Mouse (Mus musculus) forebrain, embryonic 15.5 days (tissue): ENCODE data around the gene Arpc2. TPM values are rescaled to one million over a fixed set of nuclear protein-coding genes. Genes with fewer than 3 reads are reported as not detected.

Experiments used
- ATAC-seq: fragments of 200-750 bp; cut with Nextera tagmentation; replicated peaks from 2 replicates; pipeline ENCODE4 v1.8.0; 2017; ENCODE audit warnings: mild to moderate bottlenecking, moderate TSS enrichment, moderate library complexity
- H3K27ac ChIP-seq: fragments of 300-500 bp; sonication (generic); replicated peaks from 2 replicates; pipeline ENCODE4 v1.5.1; 2015; ENCODE audit warnings: mild to moderate bottlenecking, inconsistent platforms
- H3K27me3 ChIP-seq: fragments of 300-500 bp; sonication (generic); 2 replicates; pipeline ENCODE4 v1.6.1; 2015; ENCODE audit warnings: inconsistent platforms
- H3K36me3 ChIP-seq: fragments of 300-500 bp; sonication (generic); 2 replicates; pipeline ENCODE4 v1.6.1; 2015; ENCODE audit warnings: mild to moderate bottlenecking, inconsistent platforms
- H3K4me1 ChIP-seq: fragments of 300-500 bp; sonication (generic); 2 replicates; pipeline ENCODE4 v1.6.1; 2015; ENCODE audit warnings: inconsistent platforms
- H3K4me2 ChIP-seq: fragments of 300-500 bp; sonication (generic); replicated peaks from 2 replicates; pipeline ENCODE4 v1.6.1; 2015; ENCODE audit warnings: mild to moderate bottlenecking, inconsistent platforms
- H3K4me3 ChIP-seq: fragments of 300-500 bp; sonication (generic); 2 replicates; pipeline ENCODE4 v1.5.1; 2015; ENCODE audit warnings: mild to moderate bottlenecking, inconsistent platforms
- H3K9ac ChIP-seq: fragments of 300-500 bp; sonication (generic); replicated peaks from 2 replicates; pipeline ENCODE4 v1.6.1; 2015; ENCODE audit warnings: mild to moderate bottlenecking, inconsistent platforms
- H3K9me3 ChIP-seq: fragments of 300-500 bp; sonication (generic); 2 replicates; pipeline ENCODE4 v1.6.1; 2016; ENCODE audit warnings: inconsistent platforms
- WGBS: fragments of 180-500 bp; shearing (Covaris S2); methylation state at CpG from one replicate; pipeline ENCODE4 v1.1.7; 2015; ENCODE audit warnings: mixed read lengths; 5-methylcytosine and 5-hydroxymethylcytosine counted together
- polyA plus RNA-seq: library from polyadenylated mRNA; unstranded; fragments of >200 nt; fragmentation: Nextera tagmentation; extraction: Ambion mirVana; gene quantifications from 2 replicates; pipeline ENCODE4 v1.2.1, GENCODE M21; 2015

Arpc2 gene
- 403 and 418 TPM in 2 replicates for polyA plus RNA-seq

GRCm38 (mm10) chr1:74235938-74236589 lies at the start of gene Arpc2:
Gene Arpc2, plus strand, starts transcription at chr1:74236084.
- Histone ChIP-seq H3K9me3 (no peaks in the 10 kb centered on the region), H3K36me3 (no peaks in the 10 kb centered on the region), H3K4me1 (peaks cover 38% of the 10 kb centered on the region), H3K4me2 (peak within 1 kb of the TSS; percentile 88), H3K4me3 (peak within 1 kb of the TSS; percentile 80), H3K27me3 (no peaks in the 10 kb centered on the region), H3K9ac (peak within 1 kb of the TSS; percentile 74), H3K27ac (peak within 1 kb of the TSS; percentile 88)
- 2% methylated on average over 42 of the region's 55 CpGs for WGBS
- peak; percentile 94 for ATAC-seq

GRCm38 (mm10) chr1:74190471-74190870 lies 45.4 kb upstream of the Arpc2 start:
- 93% methylated on average over 7 of the region's 7 CpGs for WGBS
- Histone ChIP-seq H3K4me1 (no peaks in the 10 kb centered on the region), H3K4me2 (no peak overlapping the region), H3K27me3 (no peaks in the 10 kb centered on the region), H3K9me3 (no peaks in the 10 kb centered on the region), H3K36me3 (no peaks in the 10 kb centered on the region), H3K4me3 (no peak overlapping the region), H3K9ac (no peak overlapping the region), H3K27ac (no peak overlapping the region)
- no peak for ATAC-seq

DNA sequence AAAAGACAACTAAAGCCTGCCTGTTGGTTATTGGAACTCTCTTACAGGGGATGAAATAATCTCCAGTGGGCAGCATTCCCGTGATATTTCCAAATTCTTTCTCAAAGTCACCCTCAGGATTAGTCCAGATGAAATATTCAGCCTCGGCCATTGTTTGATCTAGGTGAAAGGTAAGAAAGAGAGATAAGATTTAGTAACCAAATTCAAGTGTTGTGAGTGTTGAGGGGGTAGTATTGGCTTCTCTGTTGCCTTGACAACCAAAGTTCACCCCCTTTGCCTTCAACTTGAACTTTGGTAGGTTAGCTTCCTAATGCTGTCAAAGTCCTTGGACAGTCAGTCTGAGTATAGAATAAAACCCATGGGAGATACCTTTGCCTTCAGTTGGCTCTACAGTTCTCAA lies 43.2 kb upstream of the Arpc2 start:
- 87% methylated on average over 2 of the region's 2 CpGs for WGBS

GRCm38 (mm10) chr1:74194445-74194844 lies 41.4 kb upstream of the Arpc2 start, which contains the start of gene Cxcr1:
Gene Cxcr1, minus strand, starts transcription at chr1:74194631.
- 72% methylated on average over 8 of the region's 8 CpGs for WGBS
- Histone ChIP-seq H3K9me3 (no peaks in the 10 kb centered on the region), H3K27ac (no peak within 1 kb of the TSS), H3K36me3 (no peaks in the 10 kb centered on the region), H3K4me1 (no peaks in the 10 kb centered on the region), H3K4me2 (no peak within 1 kb of the TSS), H3K9ac (no peak within 1 kb of the TSS), H3K4me3 (no peak within 1 kb of the TSS), H3K27me3 (no peaks in the 10 kb centered on the region)
- no peak for ATAC-seq

More for the DNA sequence above, 43.2 kb upstream of the Arpc2 start:
- no peaks in the 10 kb centered on the region for H3K27me3 ChIP-seq
- no peak overlapping the region for H3K9ac ChIP-seq
- H3K4me3 ChIP-seq, result no peak overlapping the region
- H3K27ac ChIP-seq, result no peak overlapping the region
- no peaks in the 10 kb centered on the region for H3K36me3 ChIP-seq
- H3K4me1 ChIP-seq, result no peaks in the 10 kb centered on the region
- H3K9me3 ChIP-seq, result no peaks in the 10 kb centered on the region
- no peak overlapping the region for H3K4me2 ChIP-seq
- ATAC-seq, result no peak

DNA sequence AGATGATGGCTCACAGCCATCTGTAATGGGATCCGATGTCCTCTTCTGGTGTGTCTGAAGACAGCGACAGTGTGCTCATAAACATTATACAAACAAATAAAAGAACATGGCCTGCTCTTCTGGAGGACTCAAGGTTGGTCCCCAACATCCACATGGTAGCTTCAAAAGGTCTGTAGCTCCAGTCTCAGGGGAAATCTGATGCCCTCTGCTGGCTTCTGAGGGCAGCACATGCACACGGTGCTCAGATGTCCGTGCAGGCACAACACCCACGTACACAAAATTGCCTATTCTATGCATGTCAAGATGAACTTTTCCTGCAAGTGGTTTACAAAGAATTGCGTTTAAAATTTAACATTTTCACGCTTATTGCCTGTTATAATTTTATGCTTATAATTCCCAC lies 39.9 kb upstream of the Arpc2 start:
- WGBS, result 52% methylated on average over 7 of the region's 7 CpGs
- H3K36me3 ChIP-seq, result no peaks in the 10 kb centered on the region

GRCm38 (mm10) chr1:74196621-74197419 lies 39.1 kb upstream of the Arpc2 start:
- Histone ChIP-seq H3K27me3 (no peaks in the 10 kb centered on the region), H3K4me3 (no peak overlapping the region), H3K4me2 (no peak overlapping the region), H3K9ac (no peak overlapping the region), H3K27ac (no peak overlapping the region), H3K4me1 (no peaks in the 10 kb centered on the region), H3K9me3 (no peaks in the 10 kb centered on the region), H3K36me3 (no peaks in the 10 kb centered on the region)
- WGBS, result 83% methylated on average over 17 of the region's 17 CpGs
- no peak for ATAC-seq

More for the DNA sequence above, 39.9 kb upstream of the Arpc2 start:
- Histone ChIP-seq H3K9ac (no peak overlapping the region), H3K27ac (no peak overlapping the region), H3K4me2 (no peak overlapping the region), H3K9me3 (no peaks in the 10 kb centered on the region), H3K4me1 (no peaks in the 10 kb centered on the region), H3K4me3 (no peak overlapping the region), H3K27me3 (no peaks in the 10 kb centered on the region)
- no peak for ATAC-seq

DNA sequence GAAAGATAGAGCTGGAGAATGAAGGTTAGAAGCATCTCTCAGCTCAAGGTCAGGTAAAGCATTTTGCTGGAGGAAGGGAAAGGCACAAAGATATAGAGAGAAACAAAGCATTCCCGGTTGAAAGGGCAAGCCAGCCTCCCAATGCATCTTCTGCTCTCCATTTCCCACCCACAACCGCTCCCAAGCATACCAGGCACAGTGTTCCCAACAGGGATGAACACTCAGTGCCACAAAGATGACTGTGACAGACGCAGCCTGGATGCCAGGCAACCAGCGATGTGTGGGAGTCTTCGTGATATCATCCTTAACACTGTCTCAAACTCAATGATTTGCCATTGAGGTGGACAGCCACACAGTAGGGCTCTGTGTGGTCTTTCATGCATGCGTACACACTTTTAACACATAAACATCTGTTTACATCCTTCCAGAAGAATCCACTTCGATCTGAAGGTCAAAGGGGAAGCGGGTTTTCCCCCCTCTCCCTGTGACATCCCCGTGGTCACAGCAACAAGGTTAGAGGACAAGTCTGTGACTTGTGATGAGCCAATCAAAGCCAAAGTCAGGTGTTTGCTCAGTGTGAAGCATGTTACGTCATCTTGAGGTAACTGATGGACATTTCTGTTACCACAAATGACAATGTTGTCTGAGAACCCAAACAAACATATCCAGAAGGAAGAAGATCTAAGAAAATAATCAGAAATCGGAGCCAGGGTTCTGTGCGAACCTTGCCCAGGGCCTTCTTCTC lies 38.0 kb upstream of the Arpc2 start:
- H3K4me2 ChIP-seq, result no peak overlapping the region
- H3K36me3 ChIP-seq, result no peaks in the 10 kb centered on the region
- H3K4me3 ChIP-seq, result no peak overlapping the region
- H3K4me1 ChIP-seq, result no peaks in the 10 kb centered on the region
- ATAC-seq, result no peak
- no peak overlapping the region for H3K27ac ChIP-seq
- H3K9ac ChIP-seq, result no peak overlapping the region
- 86% methylated on average over 12 of the region's 12 CpGs for WGBS
- H3K27me3 ChIP-seq, result no peaks in the 10 kb centered on the region
- no peaks in the 10 kb centered on the region for H3K9me3 ChIP-seq

DNA sequence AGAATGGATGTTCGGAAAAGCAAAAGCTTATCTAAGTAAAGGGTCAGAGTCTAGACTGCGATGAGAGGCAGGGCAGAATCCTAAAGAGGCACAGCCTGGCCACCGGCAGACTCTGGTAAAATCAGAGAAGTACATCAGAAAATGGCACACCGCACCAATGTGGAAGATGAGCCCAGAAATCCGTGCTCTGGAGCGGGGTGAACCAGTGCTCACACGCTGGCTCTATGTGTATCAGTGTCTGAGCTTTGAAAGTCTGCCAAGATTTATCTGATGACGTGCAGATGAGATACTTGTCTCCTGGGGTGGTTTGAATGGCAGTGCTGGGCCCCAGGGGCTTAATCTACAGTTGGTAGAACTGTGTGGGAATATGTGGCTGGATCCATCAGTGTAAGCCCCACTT lies 36.8 kb upstream of the Arpc2 start:
- Histone ChIP-seq H3K27me3 (no peaks in the 10 kb centered on the region), H3K36me3 (no peaks in the 10 kb centered on the region), H3K4me2 (no peak overlapping the region), H3K9me3 (no peaks in the 10 kb centered on the region), H3K27ac (no peak overlapping the region), H3K4me1 (no peaks in the 10 kb centered on the region), H3K9ac (no peak overlapping the region), H3K4me3 (no peak overlapping the region)
- ATAC-seq, result peak; percentile 61
- WGBS, result 66% methylated on average over 8 of the region's 8 CpGs

GRCm38 (mm10) chr1:74201048-74201844 lies 34.6 kb upstream of the Arpc2 start:
- H3K9ac ChIP-seq, result no peak overlapping the region
- ATAC-seq, result no peak
- 87% methylated on average over 7 of the region's 7 CpGs for WGBS

DNA sequence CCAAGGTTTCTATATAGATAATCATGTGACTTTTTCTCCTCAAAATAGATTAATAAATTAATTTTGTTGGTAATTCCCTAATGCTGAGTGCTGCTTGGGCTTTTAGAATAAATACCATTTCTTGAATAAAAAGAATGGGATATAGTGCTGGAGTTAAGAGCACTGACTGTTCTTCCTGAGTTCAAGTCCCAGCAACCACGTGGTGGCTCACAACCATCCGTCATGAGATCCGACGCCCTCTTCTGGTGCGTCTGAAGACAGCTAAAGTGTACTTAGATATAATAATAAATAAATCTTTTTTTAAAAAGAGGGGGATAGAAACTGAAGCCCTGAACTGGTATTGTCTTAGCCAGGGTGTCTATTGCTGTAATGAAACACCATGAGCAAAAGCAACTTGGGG lies 32.4 kb upstream of the Arpc2 start:
- Histone ChIP-seq H3K4me2 (no peak overlapping the region), H3K4me3 (no peak overlapping the region)
- 70% methylated on average over 5 of the region's 5 CpGs for whole genome bisulfite sequencing

More at GRCm38 (mm10) chr1:74201048-74201844, 34.6 kb upstream of the Arpc2 start:
- no peaks in the 10 kb centered on the region for H3K9me3 ChIP-seq
- no peaks in the 10 kb centered on the region for H3K27me3 ChIP-seq
- no peaks in the 10 kb centered on the region for H3K36me3 ChIP-seq
- no peak overlapping the region for H3K4me3 ChIP-seq
- H3K4me1 ChIP-seq, result no peaks in the 10 kb centered on the region
- no peak overlapping the region for H3K4me2 ChIP-seq
- no peak overlapping the region for H3K27ac ChIP-seq

DNA sequence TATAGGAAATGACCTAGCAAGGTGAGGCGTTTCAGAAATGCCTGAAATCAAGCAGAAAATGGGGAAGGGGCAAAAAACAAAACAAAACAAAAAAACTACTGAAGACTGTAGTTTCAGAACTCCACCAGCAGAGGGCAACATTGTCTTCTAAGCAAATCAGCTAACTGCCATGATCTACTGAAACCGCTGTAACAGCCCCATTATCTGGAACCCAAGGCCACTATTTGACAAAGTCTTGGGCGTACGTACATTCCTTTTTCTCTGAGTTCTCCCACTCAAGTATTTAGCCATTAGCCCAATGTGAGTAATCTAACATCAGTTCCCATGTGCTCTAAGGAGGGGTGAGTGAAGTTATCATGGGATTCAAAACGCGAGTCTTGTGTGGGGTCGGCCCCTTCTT lies 30.0 kb upstream of the Arpc2 start:
- Histone ChIP-seq H3K27ac (no peak overlapping the region), H3K9me3 (no peaks in the 10 kb centered on the region), H3K27me3 (no peaks in the 10 kb centered on the region), H3K9ac (no peak overlapping the region), H3K36me3 (no peaks in the 10 kb centered on the region), H3K4me2 (no peak overlapping the region), H3K4me3 (no peak overlapping the region), H3K4me1 (peaks cover 6% of the 10 kb centered on the region; the same call in 1 of the 2 replicates)
- 70% methylated on average over 7 of the region's 7 CpGs for WGBS
- ATAC-seq, result no peak

More for the DNA sequence above, 32.4 kb upstream of the Arpc2 start:
- Histone ChIP-seq H3K27ac (no peak overlapping the region), H3K4me1 (peaks cover 6% of the 10 kb centered on the region; the same call in 1 of the 2 replicates), H3K36me3 (no peaks in the 10 kb centered on the region), H3K9me3 (no peaks in the 10 kb centered on the region), H3K9ac (no peak overlapping the region), H3K27me3 (no peaks in the 10 kb centered on the region)
- ATAC-seq, result no peak
